Mouse (Mus musculus): ENCODE data around the gene Rabep2.
A peak's percentile ranks its signal among the peaks of the same experiment; 100 is the strongest.

Gene Rabep2

DNA sequence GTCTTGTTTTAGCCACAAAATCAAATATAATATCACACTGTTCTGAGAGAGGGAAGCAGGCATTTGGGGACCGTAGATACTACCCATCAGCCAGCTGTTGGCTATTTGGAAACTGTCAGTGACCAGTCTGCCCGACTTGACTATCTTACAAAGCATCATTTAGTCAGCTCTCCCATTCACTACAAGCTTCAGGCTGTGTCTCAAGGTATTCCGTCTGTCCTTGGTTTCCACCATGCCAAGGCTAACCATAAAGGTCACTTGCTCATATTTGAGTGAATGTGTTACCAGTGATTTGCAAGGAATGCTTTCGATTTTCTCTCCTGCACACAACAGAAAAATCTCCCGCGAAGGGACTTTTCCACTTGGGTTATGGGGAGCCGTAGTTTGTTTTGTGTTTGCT is 6.2 kb downstream of the Rabep2 start:
- DNase-seq (ENCODE audit: low spot score), result no peak

DNA sequence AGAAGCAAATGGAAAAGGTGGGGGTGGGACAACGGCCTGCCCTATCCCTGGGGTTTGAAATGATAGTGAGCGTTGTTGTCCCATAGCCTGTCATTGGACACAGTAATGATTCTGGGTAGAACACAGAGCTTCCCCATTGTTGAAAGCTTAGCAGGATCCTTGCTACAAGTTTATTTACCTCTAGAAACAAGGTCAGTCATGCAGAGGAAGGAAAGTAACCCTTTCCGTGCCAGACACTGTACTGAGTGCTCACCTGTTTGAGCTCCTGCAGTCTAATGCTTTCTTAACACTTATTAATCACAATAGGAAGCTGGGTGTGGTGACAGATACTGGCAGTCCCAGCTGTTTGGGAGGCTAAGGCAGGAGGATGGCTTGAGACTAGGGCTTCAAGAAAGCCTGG is 7.2 kb downstream of the Rabep2 start:
- no peak for DNase-seq (ENCODE audit: low spot score)

- DNase-seq (ENCODE audit: low spot score), result peak; percentile 28
Observed at GRCm38 (mm10) chr7:126436851-126437250, 8.3 kb downstream of the Rabep2 start.

GRCm38 (mm10) chr7:126440134-126440533 is 11.6 kb downstream of the Rabep2 start:
- DNase-seq (ENCODE audit: low spot score), result no peak

DNA sequence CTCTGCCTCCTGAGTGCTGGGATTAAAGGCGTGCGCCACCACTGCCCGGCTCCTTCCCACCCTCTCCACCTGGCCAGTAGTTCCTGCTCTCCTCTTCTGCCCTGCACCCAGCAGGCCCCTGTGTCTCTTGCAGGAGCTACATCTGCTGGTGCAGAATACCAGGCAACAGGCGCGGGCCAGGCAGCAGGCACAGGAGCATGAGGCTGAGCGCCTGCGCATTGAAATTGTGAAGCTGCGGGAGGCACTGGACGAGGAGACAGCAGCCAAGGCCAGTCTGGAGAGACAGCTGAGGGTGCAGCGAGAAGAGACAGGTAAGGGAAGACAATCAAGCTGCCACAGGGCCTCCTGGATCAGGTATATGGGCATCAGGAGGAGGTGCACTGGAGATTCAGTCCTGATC is 15.4 kb downstream of the Rabep2 start:
- DNase-seq (ENCODE audit: low spot score), result no peak

DNA sequence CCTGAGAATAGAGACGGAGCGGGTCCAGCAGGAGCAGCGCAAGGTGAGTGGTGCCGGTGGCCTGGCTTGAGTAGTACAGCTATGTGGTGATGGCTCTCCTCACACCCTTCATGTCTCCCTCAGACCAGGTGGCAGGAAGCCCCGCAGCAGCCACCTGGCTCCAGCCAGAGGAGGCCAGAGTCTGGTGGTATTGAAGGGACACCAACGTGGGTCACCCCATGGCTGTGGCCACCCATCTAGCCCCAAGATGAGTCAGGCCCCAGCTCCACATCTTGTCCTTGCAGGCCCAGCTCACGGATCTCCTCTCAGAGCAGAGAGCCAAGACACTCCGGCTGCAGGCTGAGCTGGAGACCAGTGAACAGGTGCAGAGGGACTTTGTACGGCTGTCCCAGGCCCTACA is 16.0 kb downstream of the Rabep2 start:
- no peak for DNase-seq (ENCODE audit: low spot score)

- DNase-seq (ENCODE audit: low spot score), result no peak
Observed at GRCm38 (mm10) chr7:126445104-126445815, 16.7 kb downstream of the Rabep2 start.

DNA sequence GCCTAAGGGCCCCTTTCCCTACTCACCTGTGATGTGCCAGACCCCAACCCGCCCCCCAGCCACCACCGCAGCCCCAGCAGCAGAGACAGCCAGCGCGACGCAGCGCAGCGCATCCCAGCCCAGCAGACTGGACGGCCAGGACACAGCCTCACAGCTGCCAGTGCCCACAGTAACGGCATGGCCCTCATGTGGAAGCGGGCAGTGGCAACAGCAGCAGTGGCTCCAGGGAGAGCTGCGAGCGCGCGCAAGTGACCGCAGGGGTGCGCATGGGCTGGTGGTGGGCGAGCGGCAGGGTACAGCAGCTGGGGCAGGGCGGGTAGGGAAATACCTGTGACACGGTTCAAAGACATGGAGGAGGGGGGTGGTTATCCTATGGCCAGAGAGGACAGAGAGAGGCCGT is 17.7 kb downstream of the Rabep2 start:
- no peak for DNase-seq (ENCODE audit: low spot score)

- no peak for DNase-seq (ENCODE audit: low spot score)
Observed at GRCm38 (mm10) chr7:126448481-126448880, 19.9 kb downstream of the Rabep2 start.

DNA sequence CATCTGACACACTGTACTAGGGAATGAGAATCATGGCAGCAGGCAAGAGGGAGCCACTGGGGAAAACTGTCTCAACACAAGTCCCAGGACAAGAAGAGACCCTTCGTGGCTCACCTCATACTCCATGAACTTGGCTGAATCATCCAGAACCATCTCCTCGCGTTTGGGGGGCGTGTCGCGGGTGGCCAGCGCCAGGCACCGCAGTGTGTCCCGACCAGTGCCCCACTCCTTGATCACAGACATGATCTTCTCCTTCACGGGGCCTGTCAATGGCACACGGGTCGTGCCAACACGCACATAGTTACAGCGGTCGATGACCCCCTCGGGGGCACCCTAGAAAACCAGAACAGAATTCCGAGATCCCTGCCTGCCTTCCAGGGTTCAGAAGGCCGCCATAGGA is 21.4 kb downstream of the Rabep2 start:
- DNase-seq (ENCODE audit: low spot score), result no peak

GRCm38 (mm10) chr7:126450641-126451040 is 22.1 kb downstream of the Rabep2 start:
- DNase-seq (ENCODE audit: low spot score), result no peak

DNA sequence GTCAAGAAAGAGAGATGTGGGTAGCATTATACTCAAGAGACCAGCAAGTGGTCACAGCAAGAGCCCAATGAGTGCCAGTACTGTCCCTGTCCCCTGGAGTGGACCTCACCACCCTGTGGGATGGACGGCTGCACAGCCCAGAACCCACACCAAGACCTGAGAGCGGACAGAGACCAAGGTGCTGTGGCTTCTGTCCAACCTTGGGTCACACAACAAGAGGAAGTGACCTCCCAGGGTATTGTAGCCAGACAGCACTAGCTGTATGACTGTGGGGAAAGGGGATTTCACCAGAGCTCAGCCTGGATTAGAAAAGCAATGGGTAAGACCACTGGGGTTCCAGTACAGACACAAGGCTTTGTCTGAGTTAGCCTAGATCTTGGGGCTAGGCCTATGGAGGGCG is 23.7 kb downstream of the Rabep2 start:
- DNase-seq (ENCODE audit: low spot score), result no peak

GRCm38 (mm10) chr7:126453861-126454260 is 25.3 kb downstream of the Rabep2 start:
- DNase-seq (ENCODE audit: low spot score), result no peak

DNA sequence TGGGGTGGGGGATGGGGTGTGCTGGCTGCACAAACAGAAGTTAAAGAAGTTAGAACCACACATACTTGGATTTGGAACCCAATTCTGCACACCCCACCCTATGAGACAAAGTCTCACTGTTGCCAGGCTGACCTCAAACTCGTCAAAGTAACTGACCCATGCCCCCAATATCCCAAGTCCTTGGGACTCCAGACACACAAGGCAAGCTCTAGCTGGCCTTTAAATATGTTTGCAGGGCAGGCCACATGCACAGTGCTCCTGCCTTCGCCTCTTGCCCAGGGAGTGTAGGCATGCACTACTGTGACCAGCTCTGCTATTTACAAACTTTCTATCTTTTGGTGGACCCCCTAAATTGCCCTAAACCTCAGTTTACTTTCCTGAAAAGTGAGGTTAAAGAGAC is 26.7 kb downstream of the Rabep2 start:
- DNase-seq (ENCODE audit: low spot score), result no peak

DNA sequence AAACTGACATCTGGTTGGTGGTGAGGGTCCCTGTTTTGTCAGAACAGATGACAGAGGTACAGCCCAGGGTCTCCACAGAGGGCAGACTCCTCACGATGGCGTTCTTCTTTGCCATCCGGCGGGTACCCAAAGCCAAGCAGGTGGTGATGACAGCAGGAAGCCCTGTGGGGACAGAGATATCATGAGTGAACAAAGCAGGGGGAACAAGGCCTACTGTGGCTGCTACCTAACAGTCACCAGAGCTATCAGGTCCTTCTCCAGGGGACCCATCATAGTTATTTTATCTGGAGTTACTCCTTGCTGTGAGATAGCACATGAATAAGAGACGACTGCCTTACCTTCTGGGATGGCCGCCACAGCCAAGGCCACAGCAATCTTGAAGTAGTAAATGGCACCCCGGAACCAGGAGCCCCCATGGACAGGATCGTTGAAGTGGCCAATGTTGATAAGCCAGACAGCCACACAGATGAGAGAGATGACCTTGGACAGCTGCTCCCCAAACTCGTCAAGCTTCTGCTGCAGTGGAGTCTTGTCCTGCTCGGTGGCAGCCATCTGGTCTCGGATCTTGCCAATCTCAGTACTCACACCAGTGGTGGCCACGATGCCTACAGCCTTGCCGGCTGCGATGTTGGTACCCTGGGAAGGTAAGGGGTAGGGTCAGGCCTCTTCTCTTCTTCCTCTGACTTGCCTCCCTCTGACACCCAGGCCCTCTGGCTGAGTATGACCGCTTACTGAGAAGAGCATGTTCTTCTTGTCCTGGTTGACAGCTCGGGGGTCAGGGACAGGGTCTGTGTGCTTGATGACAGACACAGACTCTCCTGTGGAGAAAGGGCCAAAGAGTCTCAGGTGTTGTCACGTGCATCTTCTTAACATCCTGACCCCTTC is 28.1 kb downstream of the Rabep2 start:
- no peak for DNase-seq (ENCODE audit: low spot score)

DNA sequence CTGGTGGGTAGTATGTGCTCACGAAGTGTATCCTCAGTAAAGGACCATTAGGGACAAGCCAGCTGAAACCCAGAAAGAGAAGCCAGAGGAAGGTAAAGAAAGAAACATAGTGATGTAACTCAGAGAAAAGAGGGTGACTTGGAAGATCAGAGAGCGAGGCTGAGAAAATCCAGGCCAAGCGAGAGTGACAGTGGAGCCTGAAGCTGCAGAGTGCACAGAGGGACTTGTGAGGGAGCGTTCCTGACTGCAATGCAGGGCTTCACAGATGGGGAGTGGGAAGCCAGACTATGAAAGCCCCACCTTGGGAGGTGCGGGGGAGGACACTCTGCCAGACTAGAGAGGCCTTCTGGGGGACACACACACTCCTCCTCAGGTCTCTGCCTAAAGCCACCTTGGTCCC is 29.7 kb downstream of the Rabep2 start:
- no peak for DNase-seq (ENCODE audit: low spot score)

DNA sequence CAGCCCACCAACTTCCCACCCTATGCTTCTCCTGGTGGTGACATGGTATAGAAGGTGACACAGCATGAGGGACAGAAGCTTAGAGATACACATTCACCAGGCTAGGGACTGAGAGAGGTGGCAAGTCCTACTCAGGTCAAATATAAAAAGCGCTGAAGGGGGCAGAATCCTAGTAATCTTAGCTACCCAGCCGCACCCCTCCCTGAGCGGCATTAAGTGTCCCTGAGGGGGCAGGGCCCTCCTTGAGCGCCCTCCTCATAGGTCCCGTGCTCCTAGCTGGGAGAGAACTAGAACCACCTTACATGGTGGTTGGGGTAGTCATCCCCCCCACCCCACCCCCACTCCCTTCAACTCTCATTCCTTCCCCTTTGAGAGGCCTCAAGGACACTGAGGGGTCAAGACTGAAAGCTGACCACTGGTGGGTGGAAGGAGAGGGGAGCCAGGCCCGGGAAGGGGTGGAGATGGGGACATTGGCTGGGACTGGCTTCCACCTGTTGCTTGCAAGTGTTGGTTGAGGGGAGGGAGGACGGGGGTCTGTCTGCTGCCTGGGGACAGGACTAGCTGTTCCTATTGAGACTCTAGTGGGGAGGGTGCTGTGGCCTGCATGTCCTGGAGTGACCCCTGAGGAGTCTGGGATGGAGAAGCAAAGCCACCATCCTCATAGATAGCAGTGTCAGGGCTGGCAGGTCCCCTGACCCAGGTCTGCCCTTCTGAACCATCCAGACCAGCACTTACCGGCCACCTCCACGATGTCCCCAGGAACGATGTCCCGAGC is 30.5 kb downstream of the Rabep2 start:
- no peak for DNase-seq (ENCODE audit: low spot score)

GRCm38 (mm10) chr7:126460623-126461399 is 32.3 kb downstream of the Rabep2 start:
- DNase-seq (ENCODE audit: low spot score), result no peak

- DNase-seq (ENCODE audit: low spot score), result no peak
Observed at GRCm38 (mm10) chr7:126461626-126462025, 33.1 kb downstream of the Rabep2 start.

DNA sequence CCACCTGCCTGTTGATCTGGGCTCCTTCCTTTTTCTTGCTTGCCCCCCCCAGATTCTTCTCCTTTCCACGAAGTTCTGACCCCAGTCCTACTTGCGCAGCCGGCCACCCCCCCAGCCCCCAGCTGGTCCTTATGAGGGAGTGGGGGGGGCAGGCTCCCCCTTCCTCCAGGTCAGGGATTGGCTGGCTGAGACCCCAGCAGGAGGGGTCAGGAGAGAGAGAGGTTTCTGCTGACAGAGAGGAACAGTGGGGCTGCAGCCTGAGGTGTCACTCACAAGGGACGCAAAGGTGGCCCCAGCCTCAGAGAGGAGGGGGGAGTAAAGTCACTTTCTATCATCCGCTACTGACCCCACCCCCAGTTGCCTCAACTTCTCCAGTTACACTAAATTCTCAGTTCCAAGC is 34.4 kb downstream of the Rabep2 start, which contains the start of gene Atp2a1:
Gene Atp2a1 (minus strand): TSS at position 105 of the 400 bp plus-strand sequence.
- DNase-seq (ENCODE audit: low spot score), result no peak

- DNase-seq (ENCODE audit: low spot score), result no peak
Observed at GRCm38 (mm10) chr7:126463547-126463946, 35.0 kb downstream of the Rabep2 start.

DNA sequence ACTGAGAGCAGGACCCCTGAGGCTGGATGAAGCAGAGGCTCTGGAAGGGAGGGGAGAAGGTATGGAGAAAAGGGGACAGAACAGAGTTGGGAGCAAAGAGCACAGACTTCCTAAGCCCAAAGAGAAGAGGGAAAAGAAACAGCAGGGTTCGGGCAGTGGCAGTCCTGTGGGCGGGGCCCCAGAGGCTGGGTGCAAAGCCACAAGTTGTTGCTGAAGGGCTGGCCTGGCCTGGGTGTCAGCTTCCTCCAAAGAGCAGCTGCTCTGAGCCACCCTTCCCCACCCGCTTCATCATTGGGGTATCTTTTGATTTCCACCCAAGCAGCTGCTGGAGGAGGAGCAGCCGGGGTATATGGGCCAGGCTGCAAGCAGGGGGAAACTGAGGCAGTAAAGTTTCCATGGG is 35.6 kb downstream of the Rabep2 start:
- DNase-seq (ENCODE audit: low spot score), result no peak

Data from ovary, postnatal 10 days (tissue).